Mouse (Mus musculus) embryonic facial prominence, embryonic 14.5 days (tissue): ENCODE results near the gene Ormdl3. TPM values are rescaled to one million over a fixed set of nuclear protein-coding genes. Genes with fewer than 3 reads are reported as not detected.
A peak's percentile ranks its signal among the peaks of the same experiment; 100 is the strongest.
"Not testable (repeated sequence)": the region's sequence is repeated elsewhere in the genome, so short reads cannot be mapped to it uniquely, and the experiment has no call there.

ENCODE experiments used
- ATAC-seq: fragments of 200-750 bp; cut with Nextera tagmentation; 2 replicates; pipeline ENCODE4 v1.8.0; 2017; ENCODE audit warnings: low read depth, moderate number of reproducible peaks, moderate TSS enrichment
- DNase-seq: peaks from one replicate; pipeline ENCODE4 v3.0.0-alpha.2; 2015; ENCODE audit warnings: low spot score
- H3K27ac ChIP-seq: fragments of 300-500 bp; sonication (generic); replicated peaks from 2 replicates; pipeline ENCODE4 v1.5.1; 2014; ENCODE audit warnings: low read depth, mild to moderate bottlenecking, low read length, moderate library complexity
- H3K27me3 ChIP-seq: fragments of 300-500 bp; sonication (generic); replicated peaks from 2 replicates; pipeline ENCODE4 v1.6.1; 2014; ENCODE audit warnings: low read length; ENCODE audit not compliant: control insufficient read depth, insufficient read depth
- H3K36me3 ChIP-seq: fragments of 300-500 bp; sonication (generic); 2 replicates; pipeline ENCODE4 v1.6.1; 2014; ENCODE audit warnings: low read length, mixed read lengths; ENCODE audit not compliant: control insufficient read depth, insufficient read depth
- H3K4me1 ChIP-seq: fragments of 300-500 bp; sonication (generic); 2 replicates; pipeline ENCODE4 v1.6.1; 2014; ENCODE audit warnings: antibody characterized with exemption, low read length; ENCODE audit not compliant: control insufficient read depth, insufficient read depth
- H3K4me2 ChIP-seq: fragments of 300-500 bp; sonication (generic); 2 replicates; pipeline ENCODE4 v1.6.1; 2014; ENCODE audit warnings: low read depth, mild to moderate bottlenecking, low read length, moderate library complexity, mixed read lengths
- H3K4me3 ChIP-seq: fragments of 300-500 bp; sonication (generic); 2 replicates; pipeline ENCODE4 v1.5.1; 2014; ENCODE audit warnings: low read depth, mild to moderate bottlenecking, low read length
- H3K9ac ChIP-seq: fragments of 300-500 bp; sonication (generic); 2 replicates; pipeline ENCODE4 v1.6.1; 2014; ENCODE audit warnings: low read depth, mild to moderate bottlenecking, low read length, moderate library complexity, mixed read lengths
- H3K9me3 ChIP-seq: fragments of 300-500 bp; sonication (generic); 2 replicates; pipeline ENCODE4 v1.6.1; 2016; ENCODE audit warnings: low read length; ENCODE audit not compliant: control insufficient read depth
- WGBS: fragments of 180-500 bp; shearing (Covaris S2); extraction: QIAGEN DNeasy Blood & Tissue Kit; methylation state at CpG from one replicate; pipeline ENCODE4 v1.1.7; 2014; 5-methylcytosine and 5-hydroxymethylcytosine counted together
- polyA plus RNA-seq: library from polyadenylated mRNA; unstranded; fragments of >200 nt; fragmentation: Nextera tagmentation; extraction: Ambion mirVana; gene quantifications from 2 replicates; pipeline ENCODE4 v1.2.1, GENCODE M21; 2014

Ormdl3 gene
- polyA plus RNA-seq, 1 experiment from 2014 or later = 13.6 TPM

DNA sequence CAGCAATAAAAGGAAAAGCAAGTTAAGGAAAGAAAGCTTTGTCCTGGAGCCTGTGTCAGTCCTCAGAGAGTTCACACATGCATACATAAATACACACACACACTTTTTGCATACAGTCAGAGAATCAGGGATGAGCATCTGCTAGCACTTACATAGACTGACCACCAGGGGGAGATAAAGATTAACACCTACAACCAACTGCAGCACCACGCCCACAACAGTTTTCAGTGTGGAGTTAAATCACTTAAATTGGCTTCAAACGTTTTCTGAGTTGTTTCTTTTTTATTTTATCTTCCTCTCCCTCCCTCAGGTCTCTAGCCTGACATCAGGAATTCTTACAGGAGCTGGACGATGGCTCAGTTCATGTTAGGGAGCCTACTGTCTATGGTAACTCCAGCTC is 19.6 kb upstream of the Ormdl3 start:
- no peak overlapping the region for H3K4me3 ChIP-seq
- no peak overlapping the region for H3K9ac ChIP-seq
- DNase-seq (peak; percentile 84), ATAC-seq (no peak)
- no peaks in the 10 kb centered on the region for H3K9me3 ChIP-seq
- H3K4me2 ChIP-seq = no peak overlapping the region
- H3K4me1 ChIP-seq = no peaks in the 10 kb centered on the region
- H3K36me3 ChIP-seq = no peaks in the 10 kb centered on the region
- peaks cover 3% of the 10 kb centered on the region; the same call in 1 of the 2 replicates for H3K27me3 ChIP-seq
- whole genome bisulfite sequencing = 12% methylated on average over 3 of the region's 3 CpGs
- no peak overlapping the region for H3K27ac ChIP-seq

GRCm38 (mm10) chr11:98604911-98605310 is 17.7 kb upstream of the Ormdl3 start:
- 63% methylated on average over 6 of the region's 6 CpGs for WGBS
- not testable (repeated sequence) for DNase-seq, ATAC-seq

DNA sequence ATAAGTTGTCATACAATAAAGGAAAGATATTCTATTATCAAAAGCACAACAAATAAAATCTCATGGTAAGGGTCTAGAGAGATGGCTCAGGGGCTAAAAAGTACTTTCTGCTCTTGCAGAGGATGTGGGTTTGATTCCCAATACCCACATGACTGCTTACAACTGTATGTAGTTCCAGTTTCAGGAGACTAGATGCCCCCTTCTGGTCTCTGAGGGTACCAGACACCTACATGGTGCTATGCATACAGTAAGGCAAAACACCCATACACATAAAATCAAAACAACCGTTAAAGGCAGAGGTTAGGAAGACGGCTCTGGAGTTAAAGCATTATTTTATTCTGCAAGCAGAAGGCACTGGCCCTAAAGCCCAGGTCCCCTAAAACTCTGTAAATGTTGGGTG is 16.8 kb upstream of the Ormdl3 start:
- no peaks in the 10 kb centered on the region for H3K36me3 ChIP-seq
- H3K4me2 ChIP-seq = no peak overlapping the region
- 79% methylated on average over 2 of the region's 2 CpGs for WGBS
- ATAC-seq (no peak), DNase-seq (no peak)
- no peaks in the 10 kb centered on the region for H3K9me3 ChIP-seq
- peaks cover 7% of the 10 kb centered on the region for H3K27me3 ChIP-seq
- H3K4me3 ChIP-seq = no peak overlapping the region
- H3K9ac ChIP-seq = no peak overlapping the region
- no peak overlapping the region for H3K27ac ChIP-seq
- no peaks in the 10 kb centered on the region for H3K4me1 ChIP-seq

More at GRCm38 (mm10) chr11:98604911-98605310, 17.7 kb upstream of the Ormdl3 start:
- not testable (repeated sequence) for H3K4me1 ChIP-seq, H3K4me2 ChIP-seq, H3K36me3 ChIP-seq, H3K27ac ChIP-seq, H3K27me3 ChIP-seq, H3K9ac ChIP-seq, H3K9me3 ChIP-seq, H3K4me3 ChIP-seq

DNA sequence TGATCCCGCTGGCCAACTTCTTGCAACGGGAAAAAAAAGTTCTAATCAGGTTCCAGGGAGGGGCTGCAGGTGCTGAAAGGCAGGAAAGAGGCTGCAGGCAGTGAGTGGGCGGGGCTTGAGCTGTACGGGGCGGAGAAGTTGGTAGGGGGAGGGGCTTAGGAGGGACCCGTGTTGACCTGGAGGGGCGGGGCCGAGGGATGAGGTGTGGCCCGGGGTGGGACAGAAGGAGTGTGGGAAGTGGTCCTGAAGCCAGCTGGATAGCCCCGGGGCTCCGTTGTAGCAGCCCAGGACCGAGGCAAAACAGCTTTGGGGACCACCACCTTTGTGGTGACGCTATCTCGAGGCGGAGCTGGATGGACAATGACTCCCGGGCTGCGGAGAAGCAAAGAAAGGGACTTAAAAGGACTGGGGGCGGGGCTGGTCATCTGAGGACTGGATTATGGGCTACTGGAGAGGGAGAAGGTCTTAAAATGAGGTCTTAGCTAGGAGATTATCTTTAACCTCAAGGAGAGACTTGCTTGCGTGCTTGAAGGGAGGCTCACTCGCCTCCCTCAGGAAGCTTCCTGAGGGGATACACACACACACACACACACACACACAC is 15.0 kb upstream of the Ormdl3 start:
- WGBS = 2% methylated on average over 20 of the region's 20 CpGs
- no peaks in the 10 kb centered on the region for H3K4me1 ChIP-seq
- H3K27me3 ChIP-seq = peaks cover 11% of the 10 kb centered on the region
- ATAC-seq = peak; percentile 69
- peak overlapping the region; percentile 20 for H3K4me3 ChIP-seq
- no peaks in the 10 kb centered on the region for H3K36me3 ChIP-seq
- H3K4me2 ChIP-seq = peak overlapping the region; percentile 48
- DNase-seq = peak; percentile 37
- no peak overlapping the region for H3K27ac ChIP-seq
- no peak overlapping the region for H3K9ac ChIP-seq
- no peaks in the 10 kb centered on the region for H3K9me3 ChIP-seq

DNA sequence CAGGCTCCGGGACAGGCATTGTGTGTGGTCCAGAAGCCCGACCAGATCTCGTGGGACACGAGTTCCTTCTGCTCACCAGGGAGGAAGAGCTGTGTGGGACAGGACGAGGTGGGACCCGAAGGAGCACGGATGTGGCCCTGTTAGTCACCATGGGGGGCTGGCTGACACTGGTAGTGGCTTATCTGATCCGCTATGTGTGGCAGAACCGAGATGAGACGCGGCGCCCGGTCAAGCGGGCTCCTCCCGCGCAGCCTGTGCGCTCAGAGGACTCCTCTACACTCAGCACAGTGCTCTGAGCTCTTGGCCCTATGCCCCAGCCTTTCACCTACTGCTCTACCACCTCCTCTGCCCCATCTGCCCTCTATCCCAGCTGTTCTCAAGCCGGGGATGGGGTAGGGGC is 12.1 kb upstream of the Ormdl3 start:
- H3K4me1 ChIP-seq = no peaks in the 10 kb centered on the region
- ATAC-seq (no peak), DNase-seq (no peak)
- 32% methylated on average over 11 of the region's 18 CpGs for WGBS
- H3K4me2 ChIP-seq = no peak overlapping the region
- H3K27me3 ChIP-seq = peaks cover 11% of the 10 kb centered on the region
- no peak overlapping the region for H3K4me3 ChIP-seq
- no peaks in the 10 kb centered on the region for H3K36me3 ChIP-seq
- no peak overlapping the region for H3K27ac ChIP-seq
- H3K9me3 ChIP-seq = no peaks in the 10 kb centered on the region
- H3K9ac ChIP-seq = no peak overlapping the region

- no peaks in the 10 kb centered on the region for H3K4me1 ChIP-seq
- H3K27me3 ChIP-seq = peaks cover 11% of the 10 kb centered on the region
- no peak overlapping the region for H3K9ac ChIP-seq
- H3K4me3 ChIP-seq = no peak overlapping the region
- H3K36me3 ChIP-seq = no peaks in the 10 kb centered on the region
- no peak overlapping the region for H3K4me2 ChIP-seq
- WGBS = 57% methylated on average over 18 of the region's 18 CpGs
- ATAC-seq (no peak), DNase-seq (no peak)
- no peaks in the 10 kb centered on the region for H3K9me3 ChIP-seq
- no peak overlapping the region for H3K27ac ChIP-seq
These were observed 11.7 kb upstream of the Ormdl3 start for GRCm38 (mm10) chr11:98598851-98599290.

DNA sequence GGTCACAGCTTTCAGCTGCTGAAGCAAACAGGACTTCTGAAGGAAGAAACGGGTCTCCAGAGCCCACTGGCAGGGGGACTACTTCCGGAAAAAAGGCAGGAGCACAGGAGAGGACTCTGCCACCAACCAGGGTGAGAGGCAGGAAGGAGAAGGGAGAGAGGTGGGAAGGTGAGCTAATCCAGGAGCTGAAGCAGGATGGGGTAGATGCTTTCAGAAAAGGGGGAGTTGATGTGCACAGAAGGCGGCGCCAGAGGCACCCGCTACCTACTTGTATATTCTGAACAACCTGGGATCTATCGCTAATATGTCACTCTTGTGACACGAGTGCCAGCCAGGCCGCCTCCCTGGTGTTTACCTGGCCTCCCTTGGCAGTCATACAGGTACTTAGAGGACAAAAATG is 10.8 kb upstream of the Ormdl3 start, which contains the start of gene Lrrc3c:
Lrrc3c (plus strand) TSS at position 301 of the 400 bp plus-strand sequence.
- no peaks in the 10 kb centered on the region for H3K4me1 ChIP-seq

DNA sequence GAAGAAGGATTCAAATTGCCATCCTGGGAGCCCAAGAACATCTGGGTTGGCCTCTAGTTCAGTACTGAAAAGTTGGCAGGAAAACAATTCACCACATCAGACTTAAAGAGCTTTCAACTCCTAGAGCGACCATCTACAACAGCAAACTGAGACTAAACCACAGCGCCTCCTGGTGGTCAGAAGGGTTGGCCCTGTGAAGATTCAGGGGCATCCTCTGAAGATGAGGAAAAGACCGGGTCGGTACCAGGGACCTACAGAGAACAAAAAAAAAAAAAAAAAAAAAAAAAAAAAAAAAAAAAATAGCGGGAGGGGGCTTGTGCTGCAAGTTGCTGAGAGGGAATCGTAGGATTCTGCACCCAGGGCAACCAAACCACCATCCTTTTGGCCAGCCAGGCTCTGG is 10.2 kb upstream of the Ormdl3 start:
- no peaks in the 10 kb centered on the region for H3K9me3 ChIP-seq
- no peaks in the 10 kb centered on the region for H3K36me3 ChIP-seq
- ATAC-seq (0 out of 2 replicates have a peak, but pooled peaks have one; percentile 50), DNase-seq (peak; percentile 76)
- no peak overlapping the region for H3K27ac ChIP-seq
- H3K9ac ChIP-seq = no peak overlapping the region
- H3K4me3 ChIP-seq = no peak overlapping the region
- no peak overlapping the region for H3K4me2 ChIP-seq
- peaks cover 11% of the 10 kb centered on the region for H3K27me3 ChIP-seq
- H3K4me1 ChIP-seq = no peaks in the 10 kb centered on the region
- WGBS = 29% methylated on average over 6 of the region's 6 CpGs

More for the DNA sequence above, 10.8 kb upstream of the Ormdl3 start, which contains the start of gene Lrrc3c:
- DNase-seq (no peak), ATAC-seq (no peak)
- Histone ChIP-seq H3K9ac (no peak within 1 kb of the TSS), H3K36me3 (no peaks in the 10 kb centered on the region), H3K27me3 (peaks cover 11% of the 10 kb centered on the region), H3K4me3 (no peak within 1 kb of the TSS), H3K9me3 (no peaks in the 10 kb centered on the region), H3K27ac (no peak within 1 kb of the TSS), H3K4me2 (no peak within 1 kb of the TSS)
- 77% methylated on average over 8 of the region's 8 CpGs for WGBS

DNA sequence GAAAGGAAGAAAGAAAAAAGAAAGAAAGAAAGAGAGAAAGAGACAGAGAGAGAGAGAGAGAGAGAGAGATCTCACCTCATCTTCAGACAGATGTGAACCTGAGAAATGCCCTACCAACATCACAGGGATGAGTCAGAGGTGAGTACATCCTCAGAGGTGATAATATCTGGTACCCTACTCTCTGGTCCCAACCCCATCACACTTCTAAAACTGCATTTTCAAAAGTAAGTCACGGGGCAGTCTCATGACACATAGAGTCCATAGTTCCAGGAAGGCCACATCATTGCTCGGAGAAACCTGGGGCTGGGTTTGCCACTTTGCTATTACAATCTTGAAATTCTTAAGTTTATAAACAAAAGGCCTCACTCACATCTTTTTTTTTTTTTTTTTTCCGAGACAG is 8.8 kb upstream of the Ormdl3 start:
- Histone ChIP-seq H3K4me2 (no peak overlapping the region), H3K27me3 (peaks cover 11% of the 10 kb centered on the region), H3K27ac (no peak overlapping the region), H3K4me3 (no peak overlapping the region), H3K4me1 (no peaks in the 10 kb centered on the region), H3K36me3 (no peaks in the 10 kb centered on the region), H3K9ac (no peak overlapping the region), H3K9me3 (no peaks in the 10 kb centered on the region)
- WGBS = 81% methylated on average over 3 of the region's 3 CpGs
- ATAC-seq (no peak), DNase-seq (no peak)
